Mouse (Mus musculus) kidney, adult 2 months (tissue): ENCODE measurements around the gene Ywhab.

Experiments used
- CTCF ChIP-seq: fragments of 200-500 bp; conservative IDR thresholded peaks from 2 replicates; pipeline ENCODE4 v1.5.1; 2011; ENCODE audit warnings: low read depth, mild to moderate bottlenecking, control low read depth, low read length, moderate library complexity, mixed read lengths; ENCODE audit not compliant: insufficient read depth, insufficient read length
- POLR2A ChIP-seq: fragments of 200-500 bp; IDR thresholded peaks from one replicate; pipeline ENCODE4 v1.6.1; 2011; ENCODE audit warnings: low read depth, low read length, control low read depth

DNA sequence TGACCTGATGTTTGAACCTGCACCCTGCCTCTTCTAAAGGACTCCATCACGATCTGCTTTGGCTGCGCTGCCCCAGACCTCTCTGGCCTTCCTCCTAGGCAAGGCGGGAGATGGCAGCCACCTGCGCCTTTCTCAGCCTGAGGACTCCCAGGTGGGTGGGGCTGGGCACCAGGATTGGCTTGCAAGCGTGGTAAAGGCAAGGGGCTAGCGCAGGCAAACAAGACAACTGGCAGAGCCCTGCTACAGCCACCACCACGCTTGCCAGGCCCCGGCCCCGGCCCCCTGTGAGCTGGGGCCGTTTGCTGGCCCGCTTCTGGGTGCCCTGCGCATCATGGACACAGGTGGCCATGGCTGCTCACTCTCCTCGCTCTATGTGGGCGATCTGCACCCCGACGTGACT lies 30.4 kb downstream of the Ywhab start, which contains the start of gene Pabpc1l:
- no peak for TF ChIP-seq POLR2A
- TF ChIP-seq CTCF = no peak
